Mouse (Mus musculus) midbrain, embryonic 11.5 days (tissue): ENCODE measurements around the gene Pecam1. TPM values are rescaled to one million over a fixed set of nuclear protein-coding genes. Genes with fewer than 3 reads are reported as not detected.
A peak's percentile ranks its signal among the peaks of the same experiment; 100 is the strongest.
"Not testable (repeated sequence)": the region's sequence is repeated elsewhere in the genome, so short reads cannot be mapped to it uniquely, and the experiment has no call there.

Source experiments
- ATAC-seq: fragments of 200-750 bp; cut with Nextera tagmentation; 2 replicates; pipeline ENCODE4 v1.8.0; 2017; ENCODE audit warnings: moderate TSS enrichment, moderate library complexity; ENCODE audit not compliant: low FRiP score
- DNase-seq: peaks from one replicate; pipeline ENCODE4 v3.0.0; 2015; ENCODE audit warnings: low spot score; ENCODE audit errors: missing footprints
- H3K27ac ChIP-seq: fragments of 300-500 bp; sonication (generic); 2 replicates; pipeline ENCODE4 v1.5.1; 2014; ENCODE audit warnings: low read depth, low read length
- H3K27me3 ChIP-seq: fragments of 300-500 bp; sonication (generic); 2 replicates; pipeline ENCODE4 v1.6.1; 2014; ENCODE audit warnings: mild to moderate bottlenecking, low read length, moderate library complexity, mixed read lengths; ENCODE audit not compliant: control insufficient read depth, insufficient read depth
- H3K36me3 ChIP-seq: fragments of 300-500 bp; sonication (generic); 2 replicates; pipeline ENCODE4 v1.6.1; 2014; ENCODE audit warnings: mild to moderate bottlenecking, low read length, moderate library complexity, mixed read lengths; ENCODE audit not compliant: control insufficient read depth, insufficient read depth
- H3K4me1 ChIP-seq: fragments of 300-500 bp; sonication (generic); 2 replicates; pipeline ENCODE4 v1.6.1; 2014; ENCODE audit warnings: low read length; ENCODE audit not compliant: control insufficient read depth, insufficient read depth
- H3K4me2 ChIP-seq: fragments of 300-500 bp; sonication (generic); 2 replicates; pipeline ENCODE4 v1.6.1; 2014; ENCODE audit warnings: mild to moderate bottlenecking, moderate library complexity
- H3K4me3 ChIP-seq: fragments of 300-500 bp; sonication (generic); 2 replicates; pipeline ENCODE4 v1.5.1; 2014; ENCODE audit warnings: low read depth, low read length
- H3K9ac ChIP-seq: fragments of 300-500 bp; sonication (generic); 2 replicates; pipeline ENCODE4 v1.6.1; 2014; ENCODE audit warnings: low read length
- H3K9me3 ChIP-seq: fragments of 300-500 bp; sonication (generic); 2 replicates; pipeline ENCODE4 v1.6.1; 2016; ENCODE audit warnings: low read length; ENCODE audit not compliant: control insufficient read depth
- WGBS: fragments of 180-500 bp; shearing (Covaris S2); extraction: QIAGEN DNeasy Blood & Tissue Kit; methylation state at CpG from one replicate; pipeline ENCODE4 v1.1.7; 2014; 5-methylcytosine and 5-hydroxymethylcytosine counted together
- polyA plus RNA-seq: library from polyadenylated mRNA; unstranded; fragments of >200 nt; fragmentation: Nextera tagmentation; extraction: Ambion mirVana; gene quantifications from 2 replicates; pipeline ENCODE4 v1.2.1, GENCODE M21; 2014

Pecam1 gene
- polyA plus RNA-seq, 1 experiment from 2014 or later = 19.8 TPM

- no peak overlapping the region for H3K4me3 ChIP-seq
- no peak overlapping the region for H3K27ac ChIP-seq
- no peak for ATAC-seq
- no peaks in the 10 kb centered on the region for H3K36me3 ChIP-seq
- WGBS = 85% methylated on average over 2 of the region's 2 CpGs
- no peak overlapping the region for H3K4me2 ChIP-seq
- H3K9me3 ChIP-seq = no peaks in the 10 kb centered on the region
- no peak overlapping the region for H3K9ac ChIP-seq
- no peak for DNase-seq
- no peaks in the 10 kb centered on the region for H3K4me1 ChIP-seq
- H3K27me3 ChIP-seq = no peaks in the 10 kb centered on the region
These were observed 126.8 kb downstream of the Pecam1 start for GRCm38 (mm10) chr11:106623629-106624028.

GRCm38 (mm10) chr11:106622056-106622455 is 128.4 kb downstream of the Pecam1 start:
- H3K36me3 ChIP-seq = no peaks in the 10 kb centered on the region
- no peak overlapping the region for H3K9ac ChIP-seq
- H3K4me1 ChIP-seq = no peaks in the 10 kb centered on the region
- 87% methylated on average over 8 of the region's 8 CpGs for WGBS
- H3K9me3 ChIP-seq = no peaks in the 10 kb centered on the region
- H3K27ac ChIP-seq = no peak overlapping the region
- ATAC-seq (no peak), DNase-seq (no peak)
- H3K27me3 ChIP-seq = no peaks in the 10 kb centered on the region
- H3K4me2 ChIP-seq = no peak overlapping the region
- H3K4me3 ChIP-seq = no peak overlapping the region

GRCm38 (mm10) chr11:106618768-106619167 is 131.7 kb downstream of the Pecam1 start:
- not testable (repeated sequence) for H3K9ac ChIP-seq, ATAC-seq, DNase-seq, H3K4me3 ChIP-seq, H3K36me3 ChIP-seq, H3K4me1 ChIP-seq, H3K27me3 ChIP-seq, H3K27ac ChIP-seq, H3K4me2 ChIP-seq, H3K9me3 ChIP-seq
- 90% methylated on average over 3 of the region's 4 CpGs for WGBS

- Histone ChIP-seq H3K4me3 (no peak overlapping the region), H3K9ac (no peak overlapping the region), H3K36me3 (no peaks in the 10 kb centered on the region), H3K27ac (no peak overlapping the region), H3K4me1 (no peaks in the 10 kb centered on the region), H3K4me2 (no peak overlapping the region), H3K27me3 (no peaks in the 10 kb centered on the region), H3K9me3 (no peaks in the 10 kb centered on the region)
- ATAC-seq (no peak), DNase-seq (no peak)
- 86% methylated on average over 13 of the region's 13 CpGs for whole genome bisulfite sequencing
These were observed 132.4 kb downstream of the Pecam1 start for GRCm38 (mm10) chr11:106617821-106618580.

GRCm38 (mm10) chr11:106615561-106615960 is 134.9 kb downstream of the Pecam1 start:
- no peak overlapping the region for H3K9ac ChIP-seq
- WGBS = 81% methylated on average over 4 of the region's 4 CpGs
- H3K9me3 ChIP-seq = no peaks in the 10 kb centered on the region
- H3K4me1 ChIP-seq = peaks cover 4% of the 10 kb centered on the region; the same call in 1 of the 2 replicates
- H3K27me3 ChIP-seq = peaks cover 4% of the 10 kb centered on the region; the same call in 1 of the 2 replicates
- H3K27ac ChIP-seq = no peak overlapping the region
- no peak overlapping the region for H3K4me3 ChIP-seq
- no peak overlapping the region for H3K4me2 ChIP-seq
- no peak for DNase-seq
- ATAC-seq = no peak
- no peaks in the 10 kb centered on the region for H3K36me3 ChIP-seq

- Histone ChIP-seq H3K27ac (no peak overlapping the region), H3K9me3 (no peaks in the 10 kb centered on the region), H3K36me3 (no peaks in the 10 kb centered on the region)
These were observed 136.1 kb downstream of the Pecam1 start for GRCm38 (mm10) chr11:106614339-106614645.

GRCm38 (mm10) chr11:106613638-106614338 is 136.6 kb downstream of the Pecam1 start:
- Histone ChIP-seq H3K4me1 (peaks cover 4% of the 10 kb centered on the region; the same call in 1 of the 2 replicates), H3K9ac (peak overlapping the region; percentile 83), H3K27me3 (peaks cover 4% of the 10 kb centered on the region; the same call in 1 of the 2 replicates), H3K4me2 (peak overlapping the region; percentile 93), H3K9me3 (no peaks in the 10 kb centered on the region), H3K36me3 (no peaks in the 10 kb centered on the region), H3K27ac (no peak overlapping the region), H3K4me3 (peak overlapping the region; percentile 97)
- ATAC-seq (no peak), DNase-seq (no peak)
- WGBS = 59% methylated on average over 15 of the region's 15 CpGs

More at GRCm38 (mm10) chr11:106614339-106614645, 136.1 kb downstream of the Pecam1 start:
- no peak for ATAC-seq
- 93% methylated on average over 4 of the region's 4 CpGs for WGBS
- peaks cover 4% of the 10 kb centered on the region; the same call in 1 of the 2 replicates for H3K4me1 ChIP-seq
- H3K4me2 ChIP-seq = no peak overlapping the region
- H3K4me3 ChIP-seq = no peak overlapping the region
- H3K27me3 ChIP-seq = peaks cover 4% of the 10 kb centered on the region; the same call in 1 of the 2 replicates
- H3K9ac ChIP-seq = no peak overlapping the region
- no peak for DNase-seq

- peaks cover 4% of the 10 kb centered on the region; the same call in 1 of the 2 replicates for H3K4me1 ChIP-seq
- peak; percentile 98 for ATAC-seq
- H3K4me2 ChIP-seq = peak within 1 kb of the TSS; percentile 93
- DNase-seq = peak; percentile 98
- H3K27me3 ChIP-seq = peaks cover 4% of the 10 kb centered on the region; the same call in 1 of the 2 replicates
- H3K4me3 ChIP-seq = peak within 1 kb of the TSS; percentile 97
- no peaks in the 10 kb centered on the region for H3K9me3 ChIP-seq
- WGBS = under 1% methylated on average over 40 of the region's 45 CpGs
- peak within 1 kb of the TSS; percentile 83 for H3K9ac ChIP-seq
- H3K27ac ChIP-seq = peak within 1 kb of the TSS; percentile 51; the same call in 1 of the 2 replicates
- H3K36me3 ChIP-seq = no peaks in the 10 kb centered on the region
These were observed 137.3 kb downstream of the Pecam1 start, which contains the start of gene Tex2 for GRCm38 (mm10) chr11:106612961-106613637. Tex2 (minus strand) TSS chr11:106613423.
